Comparison of ENCODE assay signal across 8 mouse cellular contexts in genomic region chr6:82881485-82882096, GRCm38 (mm10). TPM values are rescaled to one million over a fixed set of nuclear protein-coding genes. Genes with fewer than 3 reads are reported as not detected.
DNase-seq lines count a peak whose midpoint lies in the region; ATAC-seq and TF ChIP-seq lines count a peak whose summit lies in the region.

No protein-coding gene starts in this region.

- WGBS in hindbrain, embryonic 10.5 days = 48% methylated on average over 21 of the region's 21 CpGs
- WGBS in hindbrain, embryonic 13.5 days = 57% methylated on average over 21 of the region's 21 CpGs
- 30% methylated on average over 21 of the region's 21 CpGs for WGBS in kidney, adult 2 months
- 30% methylated on average over 21 of the region's 21 CpGs for WGBS in limb, embryonic 13.5 days

- H3K36me3 ChIP-seq in hindbrain, embryonic 10.5 days = no peaks in the 10 kb centered on the region
- no peaks in the 10 kb centered on the region for H3K36me3 ChIP-seq in hindbrain, embryonic 13.5 days
- no peaks in the 10 kb centered on the region for H3K36me3 ChIP-seq in kidney, adult 2 months (ENCODE audit: control insufficient read depth, insufficient read depth, low read length)
- no peaks in the 10 kb centered on the region for H3K36me3 ChIP-seq in limb, embryonic 13.5 days

- H3K4me3 ChIP-seq in hindbrain, embryonic 10.5 days = no peak overlapping the region
- no peak overlapping the region for H3K4me3 ChIP-seq in hindbrain, embryonic 13.5 days
- H3K4me3 ChIP-seq in kidney, adult 2 months (ENCODE audit: insufficient read depth, low read depth, low read length) = no peak overlapping the region
- H3K4me3 ChIP-seq in limb, embryonic 13.5 days = peak overlapping the region; percentile 20; the same call in 1 of the 2 replicates

- no peaks in the 10 kb centered on the region for H3K9me3 ChIP-seq in hindbrain, embryonic 10.5 days
- H3K9me3 ChIP-seq in hindbrain, embryonic 13.5 days = no peaks in the 10 kb centered on the region
- H3K9me3 ChIP-seq in limb, embryonic 13.5 days = no peaks in the 10 kb centered on the region

- 0 out of 2 replicates have a peak, but pooled peaks cover 6% of the 10 kb centered on the region for H3K4me1 ChIP-seq in hindbrain, embryonic 10.5 days (replicated peaks)
- no peaks in the 10 kb centered on the region for H3K4me1 ChIP-seq in hindbrain, embryonic 13.5 days (replicated peaks)
- H3K4me1 ChIP-seq in kidney, adult 2 months (ENCODE audit: control insufficient read depth, insufficient read depth, low read length) = no peaks in the 10 kb centered on the region
- H3K4me1 ChIP-seq in limb, embryonic 13.5 days = peaks cover 6% of the 10 kb centered on the region; the same call in 1 of the 2 replicates

- H3K9ac ChIP-seq in hindbrain, embryonic 13.5 days = no peak overlapping the region
- peak overlapping the region; percentile 35; the same call in 1 of the 2 replicates for H3K9ac ChIP-seq in limb, embryonic 13.5 days

- no peak for TF ChIP-seq POLR2A in kidney, adult 2 months (IDR thresholded peaks at IDR 0.05; ENCODE audit: low read depth, low read length)

- TF ChIP-seq CTCF in kidney, adult 2 months (conservative IDR thresholded peaks at IDR 0.05; ENCODE audit: insufficient read depth, insufficient read length, low read depth, low read length) = peak; percentile 65

- H3K27ac ChIP-seq in hindbrain, embryonic 10.5 days = 0 out of 2 replicates have a peak overlapping the region, but pooled peaks have one; percentile 50
- no peak overlapping the region for H3K27ac ChIP-seq in hindbrain, embryonic 13.5 days
- no peak overlapping the region for H3K27ac ChIP-seq in kidney, adult 2 months (ENCODE audit: insufficient read depth, low read depth, low read length)
- H3K27ac ChIP-seq in limb, embryonic 13.5 days = no peak overlapping the region

- no peak for ATAC-seq in hindbrain, embryonic 13.5 days (ENCODE audit: low FRiP score)
- ATAC-seq in limb, embryonic 13.5 days (ENCODE audit: low FRiP score, low read depth) = peak; percentile 65; the same call in 1 of the 2 replicates

- H3K4me2 ChIP-seq in hindbrain, embryonic 13.5 days = no peak overlapping the region
- peak overlapping the region; percentile 50 for H3K4me2 ChIP-seq in limb, embryonic 13.5 days (replicated peaks)

- peak; percentile 66 for DNase-seq in hindbrain, embryonic 10.5 days (ENCODE audit: low spot score)
- DNase-seq in cerebellum, postnatal 10 days = peak; percentile 74 to 75
- peak; percentile 36 to 61 for DNase-seq in gastrocnemius, postnatal 4 days (ENCODE audit: low spot score in 2 of 2)
- peak; percentile 51 for DNase-seq in kidney, adult 2 months
- DNase-seq in neural tube, embryonic 10.5 days (ENCODE audit: extremely low spot score, low spot score) = peak; percentile 39
- peak; percentile 62 for DNase-seq in thymus, postnatal 0 days (ENCODE audit: low spot score)

- no peaks in the 10 kb centered on the region for H3K27me3 ChIP-seq in hindbrain, embryonic 10.5 days (ENCODE audit: insufficient read depth, poor library complexity, severe bottlenecking)
- no peaks in the 10 kb centered on the region for H3K27me3 ChIP-seq in hindbrain, embryonic 13.5 days
- no peaks in the 10 kb centered on the region for H3K27me3 ChIP-seq in kidney, adult 2 months (replicated peaks; ENCODE audit: control insufficient read depth, insufficient read depth, low read length)
- no peaks in the 10 kb centered on the region for H3K27me3 ChIP-seq in limb, embryonic 13.5 days

RNA-seq across cellular contexts. Expression of gene Sema4f, which starts 58.0 kb away (rescaled TPM):
- 2.9 and 3.2 TPM in 2 replicates for polyA plus RNA-seq in hindbrain, embryonic 10.5 days (2016; fragmentation: Nextera tagmentation; extraction: Ambion mirVana)
- polyA plus RNA-seq in hindbrain, embryonic 13.5 days (2015; fragmentation: Nextera tagmentation; extraction: Ambion mirVana) = 17.5 and 18.6 TPM in 2 replicates
- total RNA-seq in gastrocnemius, postnatal 4 days (2021) = 1 to 10 TPM in 1 of 2 experiments, under 1 TPM in 1; 0.78 to 1.0 TPM
- polyA plus RNA-seq in kidney, adult 2 months (2012; rRNA removed) = 0.12 and 0.28 TPM in 2 replicates
- polyA plus RNA-seq in limb, embryonic 13.5 days (2015; fragmentation: Nextera tagmentation; extraction: Ambion mirVana) = 3.1 and 4.5 TPM in 2 replicates
- polyA plus RNA-seq in thymus, postnatal 0 days (2015; fragmentation: Nextera tagmentation; extraction: Ambion mirVana) = 1.3 and 1.4 TPM in 2 replicates
